Mouse (Mus musculus) frontal cortex, adult 2 months (tissue): ENCODE data around the gene Synpo2l. TPM values are rescaled to one million over a fixed set of nuclear protein-coding genes. Genes with fewer than 3 reads are reported as not detected.
"Not testable (repeated sequence)": the region's sequence is repeated elsewhere in the genome, so short reads cannot be mapped to it uniquely, and the experiment has no call there.

Experiments used
- DNase-seq, 2 experiments: peaks; one replicate each; pipeline ENCODE4 v3.0.0; 2022; ENCODE audit warnings: low spot score in 1 of 2; ENCODE audit errors: extremely low spot score in 1 of 2
- polyA plus RNA-seq: library from polyadenylated mRNA; depleted of rRNA; stranded (reverse); fragments of >200 nt; gene quantifications from 2 replicates; pipeline ENCODE4 v1.2.3, GENCODE M21; 2012

The Synpo2l gene
- polyA plus RNA-seq, 1 experiment = 0.40 TPM

DNA sequence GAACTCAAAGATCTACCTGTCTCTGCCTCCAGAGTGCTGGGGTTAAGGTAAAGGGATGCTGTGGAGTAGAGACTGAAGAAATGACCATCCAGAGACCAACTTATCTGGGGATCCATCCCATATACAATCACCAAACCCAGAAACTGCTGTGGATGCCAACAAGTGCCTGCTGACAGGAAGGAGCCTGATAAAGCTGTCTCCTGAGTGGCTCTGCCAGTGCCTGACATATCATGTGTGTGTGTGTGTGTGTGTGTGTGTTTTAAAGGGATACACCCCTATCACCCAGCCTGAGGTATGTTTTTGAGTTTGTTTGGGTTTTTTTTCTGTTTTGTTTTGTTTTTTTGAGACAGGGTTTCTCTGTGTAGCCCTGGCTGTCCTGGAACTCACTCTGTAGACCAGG is 21.8 kb downstream of the Synpo2l start:
- DNase-seq = no peak

DNA sequence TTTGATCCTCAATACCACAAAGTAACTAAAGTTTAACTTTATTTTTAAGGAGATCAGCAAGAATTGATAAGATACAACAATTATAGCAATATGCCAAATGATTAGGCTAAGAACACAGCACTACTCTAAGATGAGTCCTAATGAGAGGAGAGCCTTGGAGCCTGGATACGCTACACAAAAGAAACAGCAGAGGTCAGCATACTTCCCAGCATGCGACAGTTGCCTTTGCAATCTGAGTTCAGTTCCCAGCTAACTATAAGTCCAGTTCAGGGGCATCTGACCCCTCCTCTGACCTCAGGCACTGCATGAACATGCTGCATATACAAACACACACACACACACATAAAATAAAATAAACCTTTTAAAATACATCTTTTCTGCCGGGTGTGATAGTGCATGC is 22.6 kb downstream of the Synpo2l start:
- DNase-seq = no peak

DNA sequence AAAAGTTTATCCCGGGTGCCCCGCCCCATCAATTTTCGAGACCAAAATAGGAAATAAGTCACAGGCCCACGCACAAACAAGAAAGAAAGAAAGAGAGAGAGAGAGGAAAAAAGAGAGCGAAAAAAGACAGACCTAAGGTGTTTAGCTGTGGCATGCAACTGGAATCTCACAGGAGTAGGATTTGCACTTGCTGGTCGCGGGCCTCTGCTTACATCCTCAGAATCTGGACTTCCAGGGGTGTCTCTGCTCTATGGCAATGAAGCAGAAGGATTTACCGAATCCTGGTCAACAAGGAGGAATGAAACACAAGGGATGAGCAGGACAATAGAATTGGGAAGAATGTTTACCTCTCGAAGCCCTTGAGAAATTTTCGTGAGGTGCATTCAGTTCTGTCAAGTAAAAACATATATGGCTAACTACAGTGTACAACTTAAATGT is 26.7 kb downstream of the Synpo2l start:
- peak in 1 of 2 experiments; percentile 16 for DNase-seq

DNA sequence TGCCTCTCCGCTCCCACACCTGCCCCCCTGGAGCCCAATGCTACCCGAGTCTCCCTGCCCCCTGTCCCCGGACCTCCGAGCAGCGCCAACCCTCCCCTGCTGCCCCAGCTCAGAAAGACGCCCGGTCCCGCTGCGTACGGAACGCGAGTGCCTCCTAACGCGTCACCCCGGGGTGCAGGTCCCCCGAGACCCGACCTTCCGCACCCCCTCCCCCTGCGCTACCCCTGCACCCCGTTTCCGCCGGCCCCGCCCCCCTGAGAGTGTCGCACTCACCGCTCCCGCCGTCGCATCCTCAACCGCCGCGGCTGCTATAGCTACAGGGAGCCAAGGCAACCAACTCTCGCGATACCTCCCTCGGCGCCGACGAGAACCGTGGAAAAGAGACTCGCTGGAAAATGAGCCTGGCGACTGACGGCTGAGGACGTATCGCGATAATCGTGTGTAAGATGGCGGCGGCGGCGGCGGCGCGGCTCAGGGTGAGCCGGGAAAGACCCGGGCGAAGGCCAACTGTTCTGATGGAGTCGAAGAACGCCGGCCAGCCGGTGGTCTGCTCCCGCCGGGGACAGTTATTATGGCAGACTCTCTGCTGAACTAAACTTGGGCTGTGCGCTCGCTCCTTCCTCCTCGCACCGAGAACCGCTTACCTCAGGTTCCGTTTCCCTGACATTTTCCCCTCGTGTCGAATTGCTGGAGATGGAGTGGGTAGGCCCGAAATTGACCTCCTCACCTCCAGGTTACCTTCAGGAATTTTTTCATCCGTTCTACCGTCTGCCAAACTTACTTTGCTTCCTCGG is 27.3 kb downstream of the Synpo2l start, which contains the start of gene Usp54:
Gene Usp54 (minus strand): TSS at position 420 of the 794 bp plus-strand sequence.
- peak; percentile 97 to 99 for DNase-seq

DNA sequence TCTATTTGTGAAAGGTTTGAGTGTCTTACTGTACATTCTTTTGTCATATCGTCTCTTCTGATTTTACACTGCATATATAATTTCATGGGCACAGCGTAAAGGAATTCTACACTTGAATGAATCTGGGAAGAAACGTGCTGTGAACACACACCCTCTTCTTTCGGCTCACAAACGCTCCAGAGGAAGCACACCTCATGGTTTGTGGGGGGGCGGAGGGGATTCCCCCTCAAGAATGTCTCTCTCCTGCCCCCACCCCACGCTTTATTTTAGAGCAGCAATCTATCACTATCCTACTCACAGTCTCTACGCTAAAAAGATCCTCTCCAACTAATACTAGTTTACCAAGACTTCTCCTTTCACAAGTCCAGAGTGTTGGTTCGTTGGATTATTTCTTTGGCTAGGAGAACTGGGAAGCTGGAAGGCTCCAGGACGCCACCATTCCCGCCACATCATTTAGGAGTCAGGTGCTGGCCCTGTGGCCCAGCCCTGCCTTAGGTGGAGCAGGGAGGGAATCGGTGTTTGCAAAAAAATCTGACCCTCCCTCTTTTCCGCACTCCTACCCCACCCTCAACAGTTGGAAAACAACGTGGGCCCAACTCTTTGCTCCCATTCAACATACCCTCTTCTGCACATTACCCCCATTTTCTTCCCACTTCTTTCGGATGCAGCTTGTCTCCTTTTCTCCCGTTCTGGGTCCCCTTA is 28.1 kb downstream of the Synpo2l start:
- DNase-seq = no peak

DNA sequence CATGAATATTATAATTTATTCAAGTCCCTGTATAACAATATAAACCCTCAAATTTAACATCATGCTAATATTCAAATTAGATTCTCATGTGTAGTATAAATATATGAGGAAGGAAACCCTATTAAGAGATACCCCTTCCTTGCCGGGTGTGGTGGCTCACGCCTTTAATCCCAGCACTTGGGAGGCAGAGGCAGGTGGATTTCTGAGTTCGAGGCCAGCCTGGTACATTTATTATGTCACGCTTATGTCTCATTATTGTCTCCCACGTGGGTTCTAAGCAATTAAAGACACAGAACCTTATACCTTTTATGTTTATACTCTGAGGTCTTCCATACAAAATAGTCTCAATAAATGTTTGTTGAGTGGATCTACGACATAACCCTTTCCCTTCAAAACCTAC is 29.5 kb downstream of the Synpo2l start:
- no peak for DNase-seq

DNA sequence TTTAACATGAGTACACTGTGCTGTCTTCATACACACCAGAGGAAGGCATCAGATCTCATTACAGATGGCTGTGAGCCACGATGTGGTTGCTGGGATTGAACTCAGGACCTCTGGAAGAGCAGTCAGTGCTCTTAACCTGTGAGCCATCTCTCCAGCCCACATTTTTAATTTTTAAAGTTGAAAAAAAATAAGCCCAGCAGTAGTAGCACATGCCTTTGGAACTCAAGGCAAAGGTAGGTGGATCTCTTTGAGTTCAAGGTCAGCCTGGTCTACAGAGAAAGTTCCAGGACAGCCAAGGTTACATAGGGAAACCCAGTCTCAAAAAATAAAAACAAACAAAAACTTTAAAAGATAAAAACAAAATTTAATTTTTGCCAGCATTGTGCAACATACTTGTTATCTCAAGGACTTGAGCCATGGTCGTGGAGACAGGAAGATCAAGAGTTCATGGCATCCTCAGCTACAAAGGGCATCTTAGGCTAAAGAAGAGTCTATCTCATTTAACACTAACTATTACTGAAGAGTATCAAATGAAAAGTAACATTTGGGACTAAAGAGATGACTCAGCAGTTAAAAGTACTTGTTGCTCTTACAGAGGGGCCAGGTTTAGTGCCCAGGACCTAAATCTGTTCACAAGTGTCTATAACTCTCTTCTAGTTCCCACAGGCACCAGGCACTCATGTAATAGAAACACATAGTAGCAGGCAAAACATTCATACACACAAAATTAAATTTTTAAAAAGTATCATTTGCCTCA is 30.2 kb downstream of the Synpo2l start:
- DNase-seq = no peak

DNA sequence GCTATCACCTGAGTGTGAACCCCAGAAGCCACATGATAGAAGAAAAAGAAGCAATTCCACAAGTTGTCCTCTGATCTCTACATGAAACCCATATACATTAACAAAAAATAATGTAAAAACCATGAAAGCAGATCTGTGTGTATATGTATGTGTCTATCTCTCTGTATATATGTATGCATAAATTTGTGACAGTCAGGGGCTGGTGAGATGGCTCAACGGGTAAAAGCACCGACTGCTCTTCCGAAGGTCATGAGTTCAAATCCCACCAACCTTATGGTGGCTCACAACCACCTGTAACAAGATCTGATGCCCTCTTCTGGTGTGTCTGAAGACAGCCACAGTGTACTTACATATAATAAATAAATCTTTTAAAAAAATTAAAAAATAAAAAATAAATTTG is 31.2 kb downstream of the Synpo2l start:
- DNase-seq = not testable (repeated sequence)

DNA sequence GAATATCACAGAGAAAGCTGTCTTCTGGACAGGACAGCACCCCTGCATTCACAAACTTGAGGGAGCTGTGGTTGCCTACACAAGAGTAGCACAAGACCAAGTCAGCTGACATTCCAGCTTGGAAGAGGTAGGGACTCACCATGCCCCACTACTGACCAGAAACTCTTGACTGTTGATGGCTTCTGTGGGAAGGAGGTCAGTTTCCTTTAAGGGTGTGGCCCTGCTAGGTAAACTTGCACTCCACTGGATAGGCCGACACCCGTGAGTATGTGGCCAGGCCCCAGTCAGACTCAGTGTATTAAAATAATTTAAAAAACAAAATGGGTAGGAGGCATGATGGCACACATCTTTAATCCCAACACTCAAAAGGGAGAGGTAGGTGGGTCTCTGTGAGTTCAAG is 32.6 kb downstream of the Synpo2l start:
- DNase-seq = no peak

DNA sequence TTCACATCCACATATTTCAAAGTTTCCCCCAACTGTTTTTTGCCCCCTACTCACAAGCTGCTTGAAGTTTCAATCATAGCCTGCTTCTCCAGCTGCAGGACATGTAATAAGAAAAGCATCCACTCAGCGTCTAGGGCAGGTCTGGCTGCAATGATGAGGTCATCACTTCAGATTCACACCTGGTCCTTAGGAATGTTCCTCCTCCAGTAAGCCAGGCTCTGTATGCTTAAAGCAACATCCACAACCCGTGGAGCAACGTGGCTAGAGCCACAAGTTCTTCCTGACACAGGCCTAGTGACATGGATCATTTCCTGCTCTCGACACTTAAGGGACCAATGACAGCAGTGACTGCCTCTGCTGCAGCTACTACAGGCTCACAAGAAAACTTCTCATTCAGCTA is 36.9 kb downstream of the Synpo2l start:
- DNase-seq = no peak

DNA sequence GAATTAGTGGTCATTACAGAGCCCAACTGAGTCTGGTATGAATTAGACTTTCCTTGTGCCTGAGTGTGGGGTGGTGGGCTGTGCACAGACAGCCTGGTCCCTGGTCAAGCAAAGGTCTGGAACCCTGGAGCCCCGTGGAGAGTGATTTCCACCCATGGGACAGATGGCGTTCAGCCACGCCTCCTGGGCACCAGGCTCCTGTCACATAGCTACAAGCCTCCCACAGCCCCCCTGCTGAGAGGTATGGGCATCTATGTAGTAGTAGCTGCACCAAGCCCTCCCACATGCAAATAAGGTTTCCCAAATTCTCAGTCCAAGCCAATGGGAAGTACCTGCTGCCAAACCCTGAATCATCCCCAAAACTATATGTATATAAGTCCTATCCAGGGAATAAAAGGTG is 41.2 kb downstream of the Synpo2l start:
- no peak for DNase-seq

DNA sequence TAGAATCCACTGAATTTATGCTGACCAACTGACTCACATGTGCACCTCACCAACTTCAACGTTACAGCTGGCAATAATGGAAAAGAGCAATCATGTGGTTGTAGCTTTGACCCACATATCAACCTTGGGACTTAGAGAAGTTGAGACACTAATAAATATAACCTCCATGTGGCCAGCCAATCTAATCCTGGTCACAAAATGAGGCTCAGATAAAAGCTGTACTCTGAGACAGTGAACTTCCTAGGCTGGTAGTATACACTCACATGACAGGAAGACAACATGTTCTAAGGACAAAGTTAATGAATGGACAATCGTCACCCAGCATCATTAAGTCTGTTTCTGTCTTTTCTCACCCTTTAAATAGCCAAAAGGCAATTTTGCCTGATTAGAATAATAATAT is 41.7 kb downstream of the Synpo2l start:
- no peak for DNase-seq

DNA sequence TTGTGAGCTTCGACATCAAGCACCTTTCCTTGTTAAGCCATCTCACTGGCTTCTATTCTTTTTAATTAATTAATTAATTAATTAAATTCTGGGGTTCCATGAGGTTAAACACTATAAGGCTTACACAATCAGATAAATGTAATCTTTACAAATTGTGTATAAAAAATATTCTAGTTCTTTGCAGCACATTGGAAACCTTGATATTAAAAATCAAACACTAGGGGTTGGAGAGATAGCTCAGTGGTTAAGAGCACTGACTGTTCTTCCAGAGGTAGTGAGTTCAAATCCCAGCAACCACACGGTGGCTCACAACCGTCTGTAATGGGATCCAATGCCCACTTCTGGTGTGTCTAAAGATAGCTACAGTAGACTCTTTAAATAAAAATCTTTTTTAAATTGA is 45.2 kb downstream of the Synpo2l start:
- no peak for DNase-seq

DNA sequence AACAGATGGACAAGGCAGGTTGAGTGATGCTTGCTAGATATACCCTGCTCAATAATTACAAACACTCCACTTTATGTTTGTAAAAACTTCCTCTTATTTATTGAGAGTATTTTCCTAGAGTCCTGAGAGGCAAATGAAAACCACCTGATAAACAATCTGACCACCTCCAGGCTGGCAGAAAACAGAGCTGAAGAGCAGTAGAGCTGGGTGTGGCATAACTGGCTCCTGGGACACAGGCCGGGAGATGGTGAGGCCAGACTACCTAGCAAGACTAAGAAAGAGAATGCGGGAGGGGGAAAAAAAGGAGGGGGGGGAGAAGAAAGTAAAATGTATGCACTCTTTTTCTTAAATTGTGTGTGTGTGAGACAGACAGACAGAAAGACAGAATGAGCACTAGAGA is 45.7 kb downstream of the Synpo2l start:
- DNase-seq = no peak

DNA sequence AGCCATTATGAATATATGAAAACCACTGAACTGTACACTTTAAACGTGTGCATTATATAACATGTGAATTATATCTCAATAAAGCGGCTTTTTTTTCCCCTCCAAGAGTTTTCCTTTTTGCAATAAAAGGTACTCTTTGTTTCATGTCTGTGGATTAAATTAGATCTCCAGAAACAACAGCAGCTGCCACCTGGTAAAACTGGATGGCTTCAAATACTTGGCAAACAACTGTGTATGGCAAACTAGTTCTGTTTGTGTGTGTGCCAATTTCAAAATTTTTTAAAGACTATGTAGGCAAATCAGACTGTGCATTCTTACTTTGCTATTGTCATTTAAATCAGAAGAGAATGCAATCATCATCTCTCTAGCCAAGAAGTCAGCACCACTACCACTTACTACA is 46.3 kb downstream of the Synpo2l start:
- no peak for DNase-seq

DNA sequence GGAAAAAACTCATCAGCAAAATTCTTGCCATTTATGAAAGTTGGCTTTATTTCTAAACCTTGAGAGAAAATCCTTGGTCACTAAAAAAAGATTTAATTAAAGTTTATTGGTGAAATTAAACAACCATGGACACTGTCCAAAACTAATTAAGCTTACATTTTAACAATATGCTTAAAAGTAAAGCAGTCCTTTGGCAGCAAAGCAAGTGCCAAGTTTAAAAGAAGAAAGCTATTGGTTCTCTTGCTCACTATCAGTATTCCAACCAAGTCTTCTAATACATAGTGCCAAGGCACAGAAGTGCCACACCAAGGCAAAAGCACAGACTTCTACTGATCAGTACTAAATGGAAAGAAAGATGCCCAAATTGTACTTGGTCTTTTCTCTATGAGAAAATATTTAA is 49.0 kb downstream of the Synpo2l start:
- DNase-seq = peak in 1 of 2 experiments; percentile 45

DNA sequence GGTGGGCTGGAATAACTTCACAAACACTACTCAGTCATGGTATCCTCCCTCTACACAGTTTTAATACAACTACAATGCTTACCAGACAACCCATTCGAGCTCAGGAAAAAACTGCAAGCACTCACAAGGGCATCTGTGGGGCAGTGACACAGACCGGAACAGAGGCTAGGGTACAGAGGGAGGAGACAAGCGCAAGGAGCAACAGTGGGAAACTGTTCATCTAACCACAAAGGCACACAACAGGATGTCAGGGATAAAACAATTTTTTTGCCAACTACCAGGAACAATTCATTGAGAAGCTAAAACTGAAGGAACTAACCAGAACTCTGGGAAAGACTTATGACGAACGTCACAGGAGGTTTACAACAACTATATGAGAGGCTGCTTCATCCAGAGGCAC is 49.9 kb downstream of the Synpo2l start:
- peak in 1 of 2 experiments; percentile 17 for DNase-seq

DNA sequence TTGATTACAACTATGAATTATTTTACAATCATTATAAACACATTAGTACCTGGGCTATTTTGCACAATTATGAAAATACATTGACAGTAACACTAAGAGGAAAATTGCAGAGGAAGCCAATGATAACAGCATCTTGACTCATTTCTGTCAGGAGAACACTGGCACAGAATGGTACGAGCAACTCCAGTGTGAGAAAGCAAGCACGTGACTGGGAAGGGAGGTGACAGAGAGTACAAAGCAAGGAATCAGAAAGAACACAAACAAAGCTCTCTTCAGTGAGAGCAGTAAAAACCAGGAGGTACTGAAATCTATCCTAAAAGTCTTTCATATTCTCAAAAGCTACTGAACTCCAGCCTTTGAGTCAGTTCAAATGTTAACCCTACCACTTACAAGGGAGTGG is 51.7 kb downstream of the Synpo2l start:
- DNase-seq = peak in 1 of 2 experiments; percentile 38

DNA sequence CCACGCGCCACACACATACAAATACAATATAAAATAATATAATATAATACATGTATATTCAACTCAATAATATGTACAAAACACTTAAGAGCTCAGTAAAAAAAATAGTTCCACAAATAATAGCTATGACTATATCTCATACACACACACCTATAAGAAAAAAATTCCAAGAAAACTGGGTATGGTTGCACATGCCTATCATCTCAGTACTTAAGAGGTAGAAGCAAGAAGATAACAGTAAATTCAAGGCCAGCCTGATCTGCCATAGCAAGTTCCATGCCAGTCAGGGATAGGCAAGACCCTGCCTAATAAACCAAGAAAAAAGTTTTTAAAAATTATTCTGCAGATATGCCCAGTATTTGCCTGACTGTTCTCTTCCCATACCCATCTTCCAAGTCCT is 53.1 kb downstream of the Synpo2l start:
- DNase-seq = no peak

DNA sequence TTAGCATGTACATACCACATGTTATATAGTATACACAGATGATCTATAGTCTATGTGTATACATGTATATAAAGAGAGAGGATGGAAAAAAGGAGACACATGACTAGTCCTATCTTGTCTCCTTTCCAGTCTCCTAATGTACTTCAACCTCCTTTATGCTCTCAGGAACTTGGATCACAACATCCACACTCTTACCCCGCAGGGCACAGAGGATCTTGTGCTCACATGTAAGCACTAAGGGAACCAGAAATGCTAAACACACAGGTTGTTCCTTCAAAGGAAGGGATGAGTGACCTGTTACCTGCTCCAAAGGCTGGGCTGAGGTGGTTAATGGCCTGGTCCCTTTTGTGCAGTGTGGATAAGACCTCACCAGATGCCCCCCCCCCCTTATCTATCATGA is 55.3 kb downstream of the Synpo2l start:
- DNase-seq = no peak

DNA sequence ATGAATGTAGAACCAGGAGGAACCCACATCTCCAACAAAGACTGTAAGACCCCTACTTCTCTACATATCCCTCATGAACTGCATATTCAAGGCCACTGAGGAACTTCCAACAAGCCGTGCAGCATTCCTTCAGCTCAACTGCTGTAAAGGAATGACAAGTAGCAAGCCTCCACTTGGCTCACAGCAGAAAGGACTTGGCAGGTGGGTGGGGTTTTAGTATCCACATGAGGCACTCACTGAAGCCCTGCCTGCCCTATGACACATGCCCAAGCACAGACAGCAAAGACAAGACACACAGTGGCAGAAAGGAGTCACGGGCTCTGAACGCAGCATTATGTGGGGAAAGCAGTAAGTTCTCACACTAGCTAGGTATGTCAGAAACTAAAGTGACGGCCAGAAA is 58.0 kb downstream of the Synpo2l start:
- no peak for DNase-seq
